Mouse (Mus musculus) liver, embryonic 11.5 days (tissue): Measurements from ENCODE around the gene Ap1ar. TPM values are rescaled to one million over a fixed set of nuclear protein-coding genes. Genes with fewer than 3 reads are reported as not detected.
A peak's percentile ranks its signal among the peaks of the same experiment; 100 is the strongest.

Experiments
- ATAC-seq: fragments of 200-750 bp; cut with Nextera tagmentation; replicated peaks from 2 replicates; pipeline ENCODE4 v1.8.0; 2017; ENCODE audit warnings: moderate number of reproducible peaks, mild to moderate bottlenecking, moderate TSS enrichment, moderate library complexity; ENCODE audit not compliant: low FRiP score
- DNase-seq: peaks from one replicate; pipeline ENCODE4 v3.0.0-alpha.2; 2017; ENCODE audit warnings: low spot score
- H3K27ac ChIP-seq: fragments of 300-500 bp; sonication (generic); 2 replicates; pipeline ENCODE4 v1.5.1; 2014; ENCODE audit warnings: mild to moderate bottlenecking, low read depth, low read length, control low read depth
- H3K27me3 ChIP-seq: fragments of 300-500 bp; sonication (generic); replicated peaks from 2 replicates; pipeline ENCODE4 v1.6.1; 2014; ENCODE audit warnings: low read length, mixed read lengths; ENCODE audit not compliant: control insufficient read depth, insufficient read depth
- H3K36me3 ChIP-seq: fragments of 300-500 bp; sonication (generic); 2 replicates; pipeline ENCODE4 v1.6.1; 2014; ENCODE audit warnings: mild to moderate bottlenecking, low read length, moderate library complexity, mixed read lengths; ENCODE audit not compliant: control insufficient read depth, insufficient read depth
- H3K4me1 ChIP-seq: fragments of 300-500 bp; sonication (generic); replicated peaks from 2 replicates; pipeline ENCODE4 v1.6.1; 2014; ENCODE audit warnings: low read length, mixed read lengths; ENCODE audit not compliant: control insufficient read depth, insufficient read depth
- H3K4me2 ChIP-seq: fragments of 300-500 bp; sonication (generic); 2 replicates; pipeline ENCODE4 v1.6.1; 2014; ENCODE audit warnings: mild to moderate bottlenecking, control low read depth, moderate library complexity
- H3K4me3 ChIP-seq: fragments of 300-500 bp; sonication (generic); 2 replicates; pipeline ENCODE4 v1.5.1; 2014; ENCODE audit warnings: low read depth, low read length, control low read depth
- H3K9ac ChIP-seq: fragments of 300-500 bp; sonication (generic); 2 replicates; pipeline ENCODE4 v1.6.1; 2014; ENCODE audit warnings: low read depth, low read length, control low read depth
- H3K9me3 ChIP-seq: fragments of 300-500 bp; sonication (generic); 2 replicates; pipeline ENCODE4 v1.6.1; 2016; ENCODE audit warnings: low read length, inconsistent platforms, mixed read lengths; ENCODE audit not compliant: control insufficient read depth
- WGBS: fragments of 180-500 bp; shearing (Covaris S2); extraction: QIAGEN DNeasy Blood & Tissue Kit; methylation state at CpG from one replicate; pipeline ENCODE4 v1.1.7; 2014; 5-methylcytosine and 5-hydroxymethylcytosine counted together
- polyA plus RNA-seq: library from polyadenylated mRNA; unstranded; fragments of >200 nt; fragmentation: Nextera tagmentation; extraction: Ambion mirVana; gene quantifications from 2 replicates; pipeline ENCODE4 v1.2.1, GENCODE M21; 2014

The Ap1ar gene
- polyA plus RNA-seq, 1 experiment from 2014 or later: 55.8 TPM

- H3K4me1 ChIP-seq: peaks cover 14% of the 10 kb centered on the region; the same call in 1 of the 2 replicates
- no peaks in the 10 kb centered on the region for H3K36me3 ChIP-seq
- H3K4me3 ChIP-seq: no peak overlapping the region
- no peak overlapping the region for H3K9ac ChIP-seq
- no peaks in the 10 kb centered on the region for H3K27me3 ChIP-seq
- 83% methylated on average over 4 of the region's 4 CpGs for WGBS
- DNase-seq: no peak
- ATAC-seq: no peak
- H3K27ac ChIP-seq: no peak overlapping the region
- no peaks in the 10 kb centered on the region for H3K9me3 ChIP-seq
- H3K4me2 ChIP-seq: no peak overlapping the region
Observed at GRCm38 (mm10) chr3:127834040-127834439, 3.3 kb downstream of the Ap1ar start.

GRCm38 (mm10) chr3:127831079-127831478, 6.2 kb downstream of the Ap1ar start:
- WGBS: 60% methylated on average over 6 of the region's 6 CpGs
- ATAC-seq: no peak
- H3K9me3 ChIP-seq: no peaks in the 10 kb centered on the region

GRCm38 (mm10) chr3:127830183-127830582, 7.1 kb downstream of the Ap1ar start:
- Histone ChIP-seq H3K4me2 (no peak overlapping the region), H3K27me3 (no peaks in the 10 kb centered on the region), H3K4me1 (peaks cover 3% of the 10 kb centered on the region; the same call in 1 of the 2 replicates), H3K9ac (no peak overlapping the region), H3K36me3 (no peaks in the 10 kb centered on the region), H3K4me3 (no peak overlapping the region), H3K9me3 (no peaks in the 10 kb centered on the region), H3K27ac (no peak overlapping the region)
- WGBS: 90% methylated on average over 10 of the region's 10 CpGs
- DNase-seq (no peak), ATAC-seq (no peak)

More at GRCm38 (mm10) chr3:127831079-127831478, 6.2 kb downstream of the Ap1ar start:
- Histone ChIP-seq H3K27ac (no peak overlapping the region), H3K27me3 (no peaks in the 10 kb centered on the region), H3K4me1 (peaks cover 6% of the 10 kb centered on the region; the same call in 1 of the 2 replicates), H3K9ac (no peak overlapping the region), H3K36me3 (no peaks in the 10 kb centered on the region), H3K4me2 (no peak overlapping the region), H3K4me3 (no peak overlapping the region)
- no peak for DNase-seq

- Histone ChIP-seq H3K9me3 (no peaks in the 10 kb centered on the region), H3K27me3 (no peaks in the 10 kb centered on the region), H3K4me1 (peaks cover 3% of the 10 kb centered on the region), H3K36me3 (peaks cover 2% of the 10 kb centered on the region; the same call in 1 of the 2 replicates), H3K4me3 (no peak overlapping the region), H3K4me2 (no peak overlapping the region), H3K9ac (no peak overlapping the region), H3K27ac (no peak overlapping the region)
- ATAC-seq: no peak
- no peak for DNase-seq
- WGBS: 64% methylated on average over 7 of the region's 7 CpGs
Observed at GRCm38 (mm10) chr3:127827123-127827522, 10.2 kb downstream of the Ap1ar start.

GRCm38 (mm10) chr3:127826503-127826902, 10.8 kb downstream of the Ap1ar start:
- peaks cover 5% of the 10 kb centered on the region; the same call in 1 of the 2 replicates for H3K36me3 ChIP-seq
- H3K9ac ChIP-seq: no peak overlapping the region
- no peak overlapping the region for H3K4me2 ChIP-seq
- peaks cover 4% of the 10 kb centered on the region for H3K4me1 ChIP-seq
- H3K27ac ChIP-seq: no peak overlapping the region
- no peak overlapping the region for H3K4me3 ChIP-seq
- no peaks in the 10 kb centered on the region for H3K9me3 ChIP-seq
- DNase-seq (no peak), ATAC-seq (no peak)
- H3K27me3 ChIP-seq: no peaks in the 10 kb centered on the region
- WGBS: 92% methylated on average over 7 of the region's 7 CpGs

- Histone ChIP-seq H3K9me3 (no peaks in the 10 kb centered on the region), H3K4me2 (no peak overlapping the region), H3K36me3 (peaks cover 13% of the 10 kb centered on the region), H3K4me3 (no peak overlapping the region), H3K4me1 (peaks cover 9% of the 10 kb centered on the region), H3K27ac (no peak overlapping the region), H3K27me3 (no peaks in the 10 kb centered on the region), H3K9ac (no peak overlapping the region)
- 81% methylated on average over 17 of the region's 17 CpGs for WGBS
- DNase-seq (no peak), ATAC-seq (no peak)
Observed at GRCm38 (mm10) chr3:127823886-127824863, 13.1 kb downstream of the Ap1ar start.

- Histone ChIP-seq H3K9me3 (no peaks in the 10 kb centered on the region), H3K27me3 (no peaks in the 10 kb centered on the region), H3K27ac (no peak overlapping the region), H3K4me3 (no peak overlapping the region), H3K9ac (no peak overlapping the region), H3K36me3 (peaks cover 19% of the 10 kb centered on the region), H3K4me2 (no peak overlapping the region), H3K4me1 (peaks cover 6% of the 10 kb centered on the region)
- DNase-seq: no peak
- ATAC-seq: peak; percentile 40; the same call in 1 of the 2 replicates
- WGBS: 67% methylated on average over 5 of the region's 5 CpGs
Observed at GRCm38 (mm10) chr3:127821209-127821608, 16.1 kb downstream of the Ap1ar start.

GRCm38 (mm10) chr3:127820400-127820799, 16.9 kb downstream of the Ap1ar start:
- Histone ChIP-seq H3K4me1 (peaks cover 6% of the 10 kb centered on the region), H3K27me3 (no peaks in the 10 kb centered on the region), H3K9ac (no peak overlapping the region), H3K9me3 (no peaks in the 10 kb centered on the region), H3K4me3 (no peak overlapping the region), H3K27ac (no peak overlapping the region), H3K4me2 (no peak overlapping the region), H3K36me3 (peaks cover 19% of the 10 kb centered on the region)
- 91% methylated on average over 1 of the region's 1 CpGs for WGBS
- no peak for ATAC-seq
- DNase-seq: no peak
